Mouse (Mus musculus) spleen, adult 2 months (tissue): ENCODE measurements around the gene Rhpn2.

ENCODE experiments used
- CTCF ChIP-seq: fragments of 200-500 bp; IDR thresholded peaks from 2 replicates; pipeline ENCODE4 v1.5.1; 2011; ENCODE audit warnings: mild to moderate bottlenecking, inconsistent platforms; ENCODE audit not compliant: insufficient read depth, insufficient read length, insufficient replicate concordance; ENCODE audit errors: extremely low read depth
- POLR2A ChIP-seq: fragments of 200-500 bp; IDR thresholded peaks from 2 replicates; pipeline ENCODE4 v1.6.1; 2011; ENCODE audit warnings: low read depth, low read length, inconsistent platforms

DNA sequence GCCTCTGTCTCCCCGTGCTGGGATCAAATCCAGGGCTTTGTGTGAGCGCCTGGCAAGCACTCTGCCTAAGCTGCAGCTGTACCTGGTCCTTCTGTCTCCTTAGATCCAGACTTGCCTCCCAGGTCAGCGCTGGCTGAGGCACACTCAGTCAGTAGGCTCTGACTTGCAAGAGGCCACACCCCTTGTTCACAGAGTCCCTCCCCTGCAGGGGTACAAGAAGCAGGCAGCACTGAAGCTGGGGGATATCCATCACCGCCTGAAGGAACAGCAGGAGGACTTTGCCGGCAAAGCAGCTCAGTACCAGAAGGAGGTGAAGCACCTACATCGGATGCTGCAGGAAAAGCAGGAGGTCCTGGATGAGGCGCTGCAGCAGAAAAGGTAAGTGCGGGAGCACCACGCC is 101.3 kb downstream of the Rhpn2 start:
- TF ChIP-seq POLR2A (no peak), CTCF (no peak)
